Mouse (Mus musculus) brain, embryonic 14.5 days (tissue): Measurements from ENCODE around the gene Agpat3. TPM values are rescaled to one million over a fixed set of nuclear protein-coding genes. Genes with fewer than 3 reads are reported as not detected.
A peak's percentile ranks its signal among the peaks of the same experiment; 100 is the strongest.

Experiments
- DNase-seq: peaks from one replicate; pipeline ENCODE4 v3.0.0-alpha.2; 2011; ENCODE audit warnings: low read depth
- CTCF ChIP-seq: fragments of 200-500 bp; IDR thresholded peaks from 2 replicates; pipeline ENCODE4 v1.5.1; 2012; ENCODE audit warnings: inconsistent platforms, mild to moderate bottlenecking, moderate library complexity, borderline replicate concordance; ENCODE audit not compliant: insufficient read depth, insufficient read length; ENCODE audit errors: extremely low read depth
- POLR2A ChIP-seq: fragments of 200-500 bp; IDR thresholded peaks from 2 replicates; pipeline ENCODE4 v1.6.1; 2012; ENCODE audit warnings: mild to moderate bottlenecking, inconsistent platforms, borderline replicate concordance; ENCODE audit not compliant: poor library complexity, insufficient read depth, insufficient read length, severe bottlenecking; ENCODE audit errors: extremely low read depth
- polyA plus RNA-seq: library from polyadenylated mRNA; depleted of rRNA; stranded (reverse); fragments of >200 nt; gene quantifications from 2 replicates; pipeline ENCODE4 v1.2.3, GENCODE M21; 2012; rRNA removed

Agpat3 gene
- polyA plus RNA-seq, 1 experiment = 95.2 TPM

DNA sequence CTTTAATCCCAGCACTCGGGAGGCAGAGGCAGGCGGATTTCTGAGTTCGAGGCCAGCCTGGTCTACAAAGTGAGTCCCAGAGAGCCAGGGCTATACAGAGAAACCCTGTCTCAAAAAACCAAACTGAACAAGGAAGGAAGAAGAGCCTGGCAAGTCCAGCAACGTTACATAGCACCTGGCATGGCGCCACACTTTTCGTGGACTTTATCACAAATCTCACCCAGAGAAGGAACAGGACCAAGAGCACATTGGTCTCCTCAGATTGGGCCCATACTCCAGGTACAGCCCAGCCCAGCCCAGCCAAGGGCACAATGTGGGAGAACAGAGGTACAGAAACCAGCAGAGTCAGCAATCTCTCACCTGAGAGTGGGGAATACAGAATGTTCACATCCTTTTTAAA lies 118.5 kb downstream of the Agpat3 start:
- TF ChIP-seq CTCF = no peak
- no peak for TF ChIP-seq POLR2A
- DNase-seq = no peak

DNA sequence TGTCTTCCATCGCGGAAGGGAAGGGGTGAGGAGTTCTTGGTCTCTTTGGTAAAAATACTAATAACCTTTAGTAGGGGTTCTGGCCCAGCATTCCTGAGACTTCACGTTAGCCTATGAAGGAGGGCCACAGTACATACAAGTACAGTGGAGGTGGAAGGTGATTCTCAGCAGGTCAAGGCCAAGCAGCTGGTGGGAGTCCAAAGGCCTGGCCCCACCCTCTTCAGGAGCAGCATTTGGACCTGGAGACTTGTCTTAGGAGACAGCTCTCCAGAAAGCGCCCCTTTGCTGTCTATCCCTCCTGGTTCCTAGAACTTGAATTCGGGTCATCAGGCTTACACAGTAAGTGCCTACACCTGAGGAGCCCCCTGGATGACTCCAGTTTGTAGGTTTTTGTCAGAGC lies 119.1 kb downstream of the Agpat3 start:
- DNase-seq = no peak
- TF ChIP-seq CTCF = no peak
- no peak for TF ChIP-seq POLR2A

DNA sequence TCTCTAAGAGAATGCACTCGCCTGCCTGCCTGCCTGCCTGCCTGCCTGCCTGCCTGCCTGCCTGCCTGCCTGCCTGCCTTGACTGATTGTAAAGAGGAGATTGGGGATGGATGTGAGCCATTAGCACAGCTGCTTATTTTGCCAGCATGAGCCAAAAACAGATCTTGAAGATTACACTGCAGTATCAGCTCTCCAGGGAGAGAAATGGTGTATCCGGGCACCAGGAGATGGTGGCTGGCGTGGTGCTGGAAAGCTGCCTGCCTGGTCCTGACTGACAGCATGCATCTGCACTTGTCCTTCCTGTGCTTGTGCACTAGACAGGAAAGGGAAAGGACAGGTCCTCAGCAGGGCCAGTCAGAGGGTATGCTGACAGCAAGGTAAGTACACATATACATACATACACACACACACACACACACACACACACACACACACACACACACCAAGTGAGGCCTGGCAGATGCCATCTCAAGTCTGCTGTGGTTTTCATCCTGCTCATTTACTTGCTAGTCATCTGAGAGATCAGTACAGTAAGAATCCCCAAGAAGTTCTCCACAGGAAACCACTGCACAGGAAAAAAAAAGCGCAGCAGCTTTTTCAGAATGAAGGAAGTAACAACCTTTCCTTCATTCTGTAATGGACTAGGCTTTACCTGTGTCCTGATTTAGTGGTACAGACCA lies 119.8 kb downstream of the Agpat3 start:
- peak; percentile 67 for DNase-seq
- TF ChIP-seq CTCF = no peak
- TF ChIP-seq POLR2A = no peak

DNA sequence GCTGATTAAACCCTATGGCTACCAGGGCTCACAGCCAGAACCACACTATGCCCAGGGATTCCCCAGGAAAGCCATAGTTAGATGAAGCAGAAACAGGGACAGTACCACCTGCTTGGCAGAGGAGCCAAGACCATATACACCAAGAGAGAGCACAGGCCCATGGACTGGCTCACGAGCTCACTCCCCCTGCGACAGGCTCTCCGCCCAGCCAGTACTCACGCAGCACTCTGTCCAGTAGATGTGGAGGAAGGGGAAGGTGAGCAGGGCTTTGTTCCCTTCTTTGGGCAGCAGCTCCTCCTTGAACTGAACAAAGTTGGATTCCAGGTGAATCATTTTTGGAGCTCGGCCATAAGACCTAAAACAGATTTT lies 123.7 kb downstream of the Agpat3 start:
- no peak for TF ChIP-seq CTCF
- DNase-seq = no peak

DNA sequence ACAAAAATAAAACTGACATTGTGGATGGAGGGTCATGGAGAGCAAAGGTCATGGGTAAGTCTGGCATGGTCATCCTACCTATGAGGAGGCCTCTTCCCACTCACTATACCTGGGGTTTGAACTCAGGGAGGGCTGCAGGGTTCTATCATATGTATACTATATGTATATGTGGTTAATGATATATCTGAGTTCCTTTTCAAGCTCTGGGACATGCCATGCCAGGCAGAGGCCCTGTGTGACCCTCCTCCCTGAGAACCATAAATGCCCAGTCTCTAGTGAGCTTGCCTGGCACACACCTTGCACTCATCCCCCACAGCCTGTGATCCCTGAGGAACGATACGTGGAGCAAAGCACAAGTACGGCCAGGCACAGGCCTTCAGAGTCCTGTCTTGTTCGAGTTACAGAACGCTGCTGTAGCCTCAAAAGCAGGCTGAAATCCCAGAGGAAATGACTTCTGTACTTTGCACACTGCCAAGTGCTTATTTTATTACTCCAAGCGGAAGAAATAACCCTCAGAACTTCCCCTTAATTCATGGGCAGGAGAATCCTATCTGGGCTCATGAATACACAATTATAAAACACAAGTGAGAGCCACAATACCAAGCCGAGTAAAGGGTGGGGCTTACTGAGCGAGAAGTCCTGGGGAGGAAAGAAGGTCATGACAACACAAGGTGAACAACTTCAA lies 124.3 kb downstream of the Agpat3 start:
- no peak for DNase-seq
- TF ChIP-seq CTCF (no peak), POLR2A (no peak)

DNA sequence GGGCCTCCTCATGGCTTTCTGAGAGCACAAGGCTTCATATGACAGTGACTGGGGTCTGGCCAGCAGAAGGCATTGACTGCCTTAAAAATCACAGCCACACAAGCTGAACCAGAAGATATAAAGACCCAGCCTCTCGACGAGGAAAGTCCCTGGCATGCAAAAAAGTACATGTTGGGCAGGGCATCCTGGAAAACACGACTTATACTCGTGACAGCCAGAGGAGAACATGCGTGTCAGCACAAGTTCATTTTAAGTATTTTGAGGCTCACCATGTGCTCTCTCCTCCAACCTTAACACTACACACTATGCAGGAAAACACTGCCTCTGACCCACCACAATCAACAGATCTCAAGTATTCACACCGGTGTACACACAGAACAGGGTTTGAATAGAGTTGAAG lies 128.2 kb downstream of the Agpat3 start:
- TF ChIP-seq POLR2A (no peak), CTCF (no peak)
- no peak for DNase-seq

DNA sequence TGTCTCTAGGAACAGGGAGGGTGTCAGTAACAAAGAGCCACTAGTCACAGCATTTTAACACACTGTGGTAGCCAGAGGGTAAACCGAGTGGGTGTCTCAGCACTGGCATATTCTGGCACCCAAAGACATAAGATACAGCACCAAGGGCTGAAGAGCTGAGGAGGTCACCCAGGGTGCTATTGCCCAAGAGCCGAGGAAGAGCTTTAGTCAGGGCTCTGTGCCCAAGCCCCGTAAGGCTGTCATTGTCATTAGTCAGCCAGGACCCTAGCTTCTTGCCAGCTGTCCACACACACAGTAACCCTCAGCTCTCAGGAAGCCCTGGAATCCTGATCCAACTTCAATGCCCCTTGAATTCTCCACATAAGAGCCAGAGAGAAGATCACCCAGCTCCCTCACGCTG lies 129.4 kb downstream of the Agpat3 start:
- TF ChIP-seq CTCF (no peak), POLR2A (no peak)
- no peak for DNase-seq

DNA sequence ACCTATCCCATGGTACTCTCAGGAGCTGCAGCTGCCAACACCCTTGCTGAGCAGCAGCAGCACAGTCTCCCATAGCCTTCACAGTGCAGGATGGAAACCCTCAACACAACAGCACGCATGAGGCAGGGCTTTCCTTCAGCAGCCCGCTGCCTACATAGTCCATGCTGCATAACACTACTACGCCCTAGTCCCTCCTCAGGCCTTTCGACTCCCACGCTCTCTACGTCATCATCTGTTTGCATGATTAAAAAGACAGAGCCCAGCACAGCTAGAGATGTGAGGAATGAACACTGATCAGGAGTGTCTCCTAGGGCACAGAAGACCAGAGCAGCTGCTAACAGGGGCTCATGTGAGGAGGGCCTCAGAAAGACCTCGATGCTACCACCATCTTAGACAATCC lies 131.0 kb downstream of the Agpat3 start:
- no peak for DNase-seq
- TF ChIP-seq POLR2A = no peak
- no peak for TF ChIP-seq CTCF

DNA sequence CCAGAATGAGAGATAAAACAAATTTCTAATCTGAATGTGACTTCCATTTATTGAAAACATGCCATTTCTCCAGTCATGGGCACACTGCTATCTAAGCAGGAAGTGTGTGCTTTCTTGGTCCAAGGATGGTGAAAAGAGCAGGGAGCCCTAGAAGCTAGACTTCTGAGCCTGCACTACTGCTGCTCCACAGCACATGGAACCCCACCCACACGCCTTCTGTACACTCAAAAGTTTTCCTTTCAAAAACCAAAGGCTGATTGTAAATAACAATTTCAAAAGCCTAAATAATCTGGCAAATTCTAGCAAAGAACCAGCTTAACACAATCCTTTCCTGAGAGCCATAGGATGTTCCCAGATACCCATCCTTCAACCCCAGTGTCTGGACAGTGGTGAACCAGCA lies 132.8 kb downstream of the Agpat3 start:
- TF ChIP-seq POLR2A (no peak), CTCF (no peak)
- no peak for DNase-seq

Other genes starting within 250 kb of the Agpat3 start
- 60.2 and 75.5 TPM in 2 replicates for gene D10Jhu81e, start 182.7 kb downstream of the Agpat3 start, polyA plus RNA-seq
- gene Pwp2, start 167.3 kb downstream of the Agpat3 start, polyA plus RNA-seq = 18.7 and 19.6 TPM in 2 replicates
- gene Trappc10, start 107.8 kb downstream of the Agpat3 start, polyA plus RNA-seq = 61.0 and 65.5 TPM in 2 replicates
- gene Rrp1, start 60.6 kb upstream of the Agpat3 start, polyA plus RNA-seq = 211 and 385 TPM in 2 replicates
- 53.5 and 72.9 TPM in 2 replicates for gene Cstb, start 73.2 kb upstream of the Agpat3 start, polyA plus RNA-seq
- 13.8 and 26.2 TPM in 2 replicates for gene Pdxk, start 112.5 kb upstream of the Agpat3 start, polyA plus RNA-seq
- 0.08 TPM in 1 of 2 replicates, not detected in the other for gene Olfr1358, start 164.9 kb upstream of the Agpat3 start, polyA plus RNA-seq
- gene Ilvbl, start 221.9 kb upstream of the Agpat3 start, polyA plus RNA-seq = 44.6 and 45.2 TPM in 2 replicates
- 9.1 and 9.5 TPM in 2 replicates for gene Syde1, start 239.5 kb upstream of the Agpat3 start, polyA plus RNA-seq